Mouse (Mus musculus) thymus, adult 2 months (tissue): Measurements from ENCODE around the gene Chn2. TPM values are rescaled to one million over a fixed set of nuclear protein-coding genes. Genes with fewer than 3 reads are reported as not detected.

Experiments
- DNase-seq: peaks from one replicate; pipeline ENCODE4 v3.0.0; 2021
- H3K27ac ChIP-seq: fragments of 200-500 bp; 2 replicates; pipeline ENCODE4 v1.5.1; 2012; ENCODE audit warnings: low read length, control low read depth; ENCODE audit not compliant: control insufficient read depth, insufficient read depth
- H3K27me3 ChIP-seq: fragments of 200-500 bp; 2 replicates; pipeline ENCODE4 v1.6.1; 2012; ENCODE audit warnings: mild to moderate bottlenecking, low read length, moderate library complexity, mixed read lengths; ENCODE audit not compliant: control insufficient read depth, insufficient read depth
- H3K36me3 ChIP-seq: fragments of 200-500 bp; 2 replicates; pipeline ENCODE4 v1.6.1; 2012; ENCODE audit warnings: mild to moderate bottlenecking, low read length, moderate library complexity; ENCODE audit not compliant: control insufficient read depth, insufficient read depth
- H3K4me1 ChIP-seq: fragments of 200-500 bp; replicated peaks from 2 replicates; pipeline ENCODE4 v1.6.1; 2012; ENCODE audit warnings: low read length; ENCODE audit not compliant: control insufficient read depth, insufficient read depth
- H3K4me3 ChIP-seq: fragments of 200-500 bp; 2 replicates; pipeline ENCODE4 v1.5.1; 2012; ENCODE audit warnings: mild to moderate bottlenecking, low read length, control low read depth, moderate library complexity; ENCODE audit not compliant: control insufficient read depth, insufficient read depth
- CTCF ChIP-seq: fragments of 200-500 bp; IDR thresholded peaks from 2 replicates; pipeline ENCODE4 v1.5.1; 2012; ENCODE audit warnings: mild to moderate bottlenecking, control low read depth, low read length, moderate library complexity, borderline replicate concordance; ENCODE audit not compliant: control insufficient read depth, poor library complexity, insufficient read depth; ENCODE audit errors: extremely low read depth
- POLR2A ChIP-seq: fragments of 200-500 bp; IDR thresholded peaks from 2 replicates; pipeline ENCODE4 v1.6.1; 2012; ENCODE audit warnings: mild to moderate bottlenecking, low read length, control low read depth, moderate library complexity; ENCODE audit not compliant: control insufficient read depth, poor library complexity, insufficient read depth; ENCODE audit errors: extremely low read depth
- WGBS: fragments of 180-500 bp; shearing (Covaris S2); methylation state at CpG from one replicate; pipeline ENCODE4 v1.1.7; 2018; 5-methylcytosine and 5-hydroxymethylcytosine counted together
- polyA plus RNA-seq: library from polyadenylated mRNA; depleted of rRNA; stranded (reverse); fragments of >200 nt; gene quantifications from 2 replicates; pipeline ENCODE4 v1.2.3, GENCODE M21; 2012

Chn2 gene
- polyA plus RNA-seq, 1 experiment, result 7.6 TPM

DNA sequence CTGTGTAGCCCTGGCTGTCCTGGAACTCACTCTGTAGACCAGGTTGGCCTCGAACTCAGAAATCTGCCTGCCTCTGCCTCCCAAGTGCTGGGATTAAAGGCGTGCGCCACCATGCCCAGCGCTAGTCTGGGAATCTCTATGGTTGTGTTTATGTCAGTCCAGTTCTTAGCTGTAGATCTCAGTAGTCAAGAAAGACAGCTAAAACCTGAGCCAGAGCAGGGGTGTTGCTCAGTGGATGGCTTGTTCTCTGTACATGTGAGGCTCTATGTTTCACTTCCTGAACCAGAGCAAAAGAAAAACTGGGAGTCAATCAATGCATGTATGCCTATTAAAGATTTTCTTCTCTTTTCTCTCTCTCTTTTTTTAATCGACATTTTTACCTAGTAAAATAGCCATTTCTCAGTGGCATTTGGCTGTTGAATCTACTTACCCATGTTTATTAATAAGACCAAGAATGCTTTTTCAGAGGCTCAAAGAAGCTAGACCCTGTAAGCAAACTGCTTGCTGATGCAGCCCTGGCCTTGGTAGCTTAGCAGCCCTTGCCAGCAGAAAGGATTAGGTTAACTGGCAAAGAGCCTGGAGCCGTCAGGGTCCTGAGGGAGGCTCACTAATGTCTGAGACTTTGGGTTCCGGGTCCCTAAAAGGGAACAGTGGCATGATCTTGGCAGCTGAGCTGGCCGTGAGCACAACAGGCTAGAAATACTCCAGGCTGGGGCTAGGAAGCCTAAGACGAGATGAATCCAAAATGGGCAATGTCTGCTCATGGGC lies 87.1 kb downstream of the Chn2 start:
- TF ChIP-seq POLR2A (no peak), CTCF (no peak)
- Histone ChIP-seq H3K27me3 (no peaks in the 10 kb centered on the region; the same call in 1 of the 2 replicates), H3K4me1 (peaks cover 8% of the 10 kb centered on the region), H3K36me3 (no peaks in the 10 kb centered on the region), H3K27ac (no peak overlapping the region), H3K4me3 (no peak overlapping the region)
- 71% methylated on average over 9 of the region's 9 CpGs for WGBS
- DNase-seq, result no peak

DNA sequence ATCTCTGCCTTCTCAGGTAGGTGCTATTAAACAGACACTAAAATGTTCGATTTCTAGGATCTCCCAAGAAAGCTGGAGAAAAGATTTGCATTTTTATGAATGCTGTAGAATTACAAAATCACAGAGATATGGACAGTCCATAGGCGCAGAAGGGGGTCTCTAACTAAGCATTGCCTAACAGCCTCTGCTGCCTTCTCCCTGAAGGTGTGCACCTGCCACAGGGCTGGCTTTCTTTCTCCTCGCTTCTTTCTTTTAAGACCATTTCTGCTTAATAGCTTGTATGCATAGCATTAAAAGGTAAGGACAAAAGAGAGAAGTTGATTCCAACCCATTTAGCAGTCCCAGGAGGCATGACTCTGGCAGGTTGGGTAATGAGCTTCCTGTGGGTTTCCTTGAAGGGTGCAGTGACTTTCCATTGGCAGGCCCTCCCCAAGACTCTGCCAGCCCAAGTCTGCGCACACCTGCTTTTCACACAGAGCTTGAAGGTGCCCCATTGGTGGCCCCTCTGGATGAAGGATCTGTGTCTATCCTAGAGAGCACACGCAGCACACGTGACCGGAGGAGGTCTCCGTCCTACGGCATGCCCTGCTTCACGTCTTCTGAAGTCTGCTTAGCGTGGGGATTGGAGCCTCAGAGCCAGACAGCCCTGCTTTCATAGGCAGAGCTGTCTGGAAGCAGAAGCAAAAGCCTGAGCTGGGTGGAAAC lies 87.8 kb downstream of the Chn2 start:
- no peaks in the 10 kb centered on the region for H3K36me3 ChIP-seq
- peak; percentile 28 for DNase-seq
- H3K27ac ChIP-seq, result no peak overlapping the region
- peaks cover 8% of the 10 kb centered on the region for H3K4me1 ChIP-seq
- TF ChIP-seq CTCF, result no peak
- TF ChIP-seq POLR2A, result no peak
- WGBS, result 11% methylated on average over 11 of the region's 11 CpGs
- no peaks in the 10 kb centered on the region; the same call in 1 of the 2 replicates for H3K27me3 ChIP-seq
- H3K4me3 ChIP-seq, result no peak overlapping the region

DNA sequence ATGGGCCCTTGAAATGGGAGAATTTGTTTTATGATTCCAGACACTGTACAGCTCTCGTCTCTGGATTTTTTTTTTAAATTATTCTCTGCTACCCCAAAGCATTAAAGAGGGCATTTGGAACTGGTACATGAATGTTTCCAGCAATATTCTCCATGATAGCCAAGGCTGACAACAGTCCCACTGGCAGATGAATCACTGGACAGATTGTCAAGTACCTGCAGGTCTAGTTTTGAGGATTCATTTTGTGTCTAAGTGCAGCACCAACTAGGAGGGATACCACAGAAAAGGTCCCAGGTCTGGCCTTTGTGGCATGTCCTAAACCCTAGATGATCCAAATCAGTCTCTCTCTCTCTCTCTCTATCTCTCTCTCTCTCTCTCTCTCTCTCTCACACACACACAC lies 89.3 kb downstream of the Chn2 start:
- Histone ChIP-seq H3K4me1 (peaks cover 8% of the 10 kb centered on the region), H3K27ac (no peak overlapping the region), H3K27me3 (no peaks in the 10 kb centered on the region; the same call in 1 of the 2 replicates), H3K36me3 (no peaks in the 10 kb centered on the region), H3K4me3 (no peak overlapping the region)
- 86% methylated on average over 1 of the region's 1 CpGs for WGBS
- DNase-seq, result no peak
- no peak for TF ChIP-seq CTCF
- no peak for TF ChIP-seq POLR2A

DNA sequence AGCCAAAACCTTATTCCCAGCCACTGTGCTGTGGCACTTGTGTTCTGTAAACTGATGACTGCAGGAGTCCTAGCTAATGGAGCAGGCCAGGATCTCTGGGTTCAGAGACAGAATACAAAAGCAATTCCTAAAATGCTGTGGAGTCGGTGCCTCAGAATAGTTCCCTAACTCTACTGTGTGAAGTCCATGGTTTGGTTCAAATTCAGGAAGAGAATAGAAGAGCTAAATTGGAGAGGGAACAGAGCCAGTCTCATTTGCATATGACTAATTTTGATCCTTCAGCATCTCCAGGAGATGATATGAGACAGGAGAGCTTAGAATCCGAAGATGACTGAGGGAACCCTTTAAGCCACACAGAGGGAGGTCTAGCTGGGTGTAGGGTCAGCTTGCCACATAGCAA lies 90.2 kb downstream of the Chn2 start:
- TF ChIP-seq POLR2A (no peak), CTCF (no peak)
- no peak overlapping the region for H3K4me3 ChIP-seq
- no peak overlapping the region for H3K27ac ChIP-seq
- DNase-seq, result no peak
- no peaks in the 10 kb centered on the region; the same call in 1 of the 2 replicates for H3K27me3 ChIP-seq
- no peaks in the 10 kb centered on the region for H3K36me3 ChIP-seq
- H3K4me1 ChIP-seq, result peaks cover 8% of the 10 kb centered on the region
- 93% methylated on average over 2 of the region's 2 CpGs for WGBS

DNA sequence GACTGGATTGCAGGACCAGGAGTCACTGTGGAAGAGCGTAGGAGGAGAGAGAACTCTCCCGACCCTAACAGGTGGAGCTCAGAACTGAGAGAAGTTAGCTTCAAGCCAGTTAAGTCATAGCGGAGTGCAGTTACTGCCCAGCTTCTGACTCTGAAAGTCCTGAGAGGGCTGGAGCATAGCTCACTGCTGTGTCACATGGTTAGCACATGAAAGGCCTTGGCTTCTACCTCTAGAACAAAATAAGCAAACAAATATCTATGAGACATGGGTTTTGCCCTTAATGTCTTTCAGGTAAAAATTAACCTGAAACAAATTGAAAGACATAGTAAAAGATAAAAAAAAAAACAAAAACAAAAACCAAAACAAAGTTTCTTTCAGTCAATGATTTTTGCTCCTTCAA lies 91.5 kb downstream of the Chn2 start:
- Histone ChIP-seq H3K27me3 (no peaks in the 10 kb centered on the region; the same call in 1 of the 2 replicates), H3K36me3 (no peaks in the 10 kb centered on the region), H3K4me3 (no peak overlapping the region), H3K27ac (no peak overlapping the region), H3K4me1 (peaks cover 8% of the 10 kb centered on the region)
- 96% methylated on average over 3 of the region's 3 CpGs for WGBS
- TF ChIP-seq CTCF (no peak), POLR2A (no peak)
- no peak for DNase-seq

DNA sequence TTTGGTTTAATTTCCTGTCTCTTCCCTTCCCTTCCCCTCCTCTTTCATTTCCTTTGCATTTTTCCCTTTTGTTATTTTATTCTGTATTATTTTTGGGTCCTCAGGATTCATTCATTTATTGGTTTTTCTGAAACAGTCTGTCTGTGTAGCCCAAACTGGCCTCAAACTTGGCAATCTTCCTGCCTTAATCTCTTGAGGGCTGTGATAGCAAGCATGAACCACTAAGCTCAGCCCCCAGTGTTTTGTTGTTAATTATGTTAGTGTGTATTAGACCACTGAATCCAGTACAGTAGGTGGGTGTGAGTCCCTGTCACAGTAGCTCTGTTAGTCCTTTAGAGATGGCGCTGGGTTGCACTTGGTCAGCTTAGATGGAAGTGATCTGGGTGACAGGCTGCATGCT lies 93.2 kb downstream of the Chn2 start:
- Histone ChIP-seq H3K36me3 (no peaks in the 10 kb centered on the region), H3K4me3 (no peak overlapping the region), H3K27me3 (no peaks in the 10 kb centered on the region; the same call in 1 of the 2 replicates), H3K4me1 (peaks cover 2% of the 10 kb centered on the region), H3K27ac (no peak overlapping the region)
- WGBS, result 82% methylated on average over 1 of the region's 1 CpGs
- no peak for DNase-seq
- TF ChIP-seq CTCF, result no peak
- no peak for TF ChIP-seq POLR2A

DNA sequence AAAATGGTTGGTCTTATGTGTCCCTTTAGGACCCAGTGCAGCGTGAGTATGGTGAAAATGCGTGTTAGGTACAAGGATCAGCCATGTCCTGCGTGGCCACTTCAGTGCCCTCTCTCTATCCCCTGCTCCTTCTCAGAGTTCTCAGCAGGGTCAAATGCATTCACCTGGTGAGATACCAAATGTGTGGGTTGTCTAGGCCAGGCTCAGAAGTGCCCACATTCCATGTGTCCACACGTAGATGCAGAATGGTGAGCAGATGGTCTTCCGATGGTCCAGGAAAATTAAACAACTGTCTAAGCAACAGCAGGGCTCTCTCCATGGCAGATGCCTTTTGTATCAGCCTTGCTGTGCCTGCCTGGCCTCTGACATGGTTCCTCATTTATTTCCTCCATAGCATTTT lies 93.9 kb downstream of the Chn2 start:
- Histone ChIP-seq H3K4me1 (no peaks in the 10 kb centered on the region), H3K27ac (no peak overlapping the region), H3K36me3 (no peaks in the 10 kb centered on the region), H3K4me3 (no peak overlapping the region), H3K27me3 (no peaks in the 10 kb centered on the region; the same call in 1 of the 2 replicates)
- TF ChIP-seq CTCF, result no peak
- no peak for TF ChIP-seq POLR2A
- DNase-seq, result no peak
- 98% methylated on average over 5 of the region's 5 CpGs for WGBS
